Mouse (Mus musculus) ovary, adult 18-20 months (tissue): ENCODE results near the gene Popdc2.
A peak's percentile ranks its signal among the peaks of the same experiment; 100 is the strongest.

ENCODE experiments used
- DNase-seq: peaks from one replicate; pipeline ENCODE4 v3.0.0; 2022; ENCODE audit warnings: low spot score, mixed read lengths

The Popdc2 gene

GRCm38 (mm10) chr16:38376163-38376840 is 14.3 kb downstream of the Popdc2 start:
- no peak for DNase-seq

DNA sequence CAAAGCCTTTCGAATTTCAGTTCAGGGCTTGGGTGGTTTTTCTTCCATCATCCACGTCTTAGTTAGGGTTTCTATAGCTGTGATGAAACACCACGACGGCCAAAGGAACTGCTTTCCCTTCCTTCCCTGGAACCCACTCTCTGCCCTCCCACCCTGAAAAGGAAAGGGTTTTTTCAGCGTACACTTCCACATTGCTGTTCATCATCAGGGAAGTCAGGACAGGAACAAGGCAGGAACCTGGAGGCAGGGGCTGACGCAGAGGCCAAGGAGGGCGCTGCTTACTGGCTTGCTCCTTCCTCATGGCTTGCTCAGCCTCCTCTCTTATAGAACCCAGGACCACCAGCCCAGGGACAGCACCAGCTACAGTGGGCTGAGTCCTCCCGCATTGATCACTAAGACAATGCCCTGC is 14.8 kb downstream of the Popdc2 start:
- no peak for DNase-seq

DNA sequence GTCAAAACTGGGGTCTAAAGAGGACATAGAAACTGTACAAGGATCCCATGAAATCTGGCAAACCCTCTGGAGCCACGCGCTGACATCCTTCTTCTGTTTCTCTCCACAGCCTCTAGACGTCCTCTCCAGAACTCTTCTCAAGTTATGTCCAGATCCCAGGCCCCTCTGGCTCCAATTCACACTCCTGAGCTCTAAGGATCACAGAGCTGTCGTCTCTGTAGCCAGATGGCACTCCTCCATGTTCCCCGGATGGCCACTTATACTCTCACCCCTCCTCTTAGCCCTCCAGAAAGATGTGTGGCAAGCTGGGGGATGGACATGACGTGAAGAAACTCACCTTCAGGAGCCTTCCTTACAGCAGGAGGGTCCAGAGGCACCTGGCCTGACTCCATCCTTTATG is 15.5 kb downstream of the Popdc2 start:
- DNase-seq: no peak

DNA sequence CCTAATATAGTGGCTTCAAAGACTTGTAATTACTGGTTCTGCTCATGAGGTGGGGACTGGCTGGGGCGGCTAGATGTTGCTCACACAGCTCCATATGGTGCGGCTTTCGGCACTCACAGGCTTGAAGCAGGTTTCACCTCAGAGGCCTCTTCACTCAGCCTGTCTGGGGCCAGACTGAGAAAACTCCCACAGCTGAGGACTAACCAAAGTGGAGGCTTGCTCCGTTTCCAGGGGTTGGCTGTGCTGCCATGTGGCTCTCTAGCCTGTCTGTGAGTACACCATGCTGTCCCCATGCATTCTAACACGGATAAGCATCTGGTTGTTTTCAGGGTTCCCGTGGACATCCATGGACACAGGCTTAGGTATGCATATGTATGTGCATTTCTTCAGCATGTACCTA is 16.6 kb downstream of the Popdc2 start:
- no peak for DNase-seq

- no peak for DNase-seq
Observed at GRCm38 (mm10) chr16:38379088-38379487, 17.1 kb downstream of the Popdc2 start.

- no peak for DNase-seq
Observed at GRCm38 (mm10) chr16:38379493-38379892, 17.5 kb downstream of the Popdc2 start.

- no peak for DNase-seq
Observed at GRCm38 (mm10) chr16:38379926-38380325, 17.9 kb downstream of the Popdc2 start.

DNA sequence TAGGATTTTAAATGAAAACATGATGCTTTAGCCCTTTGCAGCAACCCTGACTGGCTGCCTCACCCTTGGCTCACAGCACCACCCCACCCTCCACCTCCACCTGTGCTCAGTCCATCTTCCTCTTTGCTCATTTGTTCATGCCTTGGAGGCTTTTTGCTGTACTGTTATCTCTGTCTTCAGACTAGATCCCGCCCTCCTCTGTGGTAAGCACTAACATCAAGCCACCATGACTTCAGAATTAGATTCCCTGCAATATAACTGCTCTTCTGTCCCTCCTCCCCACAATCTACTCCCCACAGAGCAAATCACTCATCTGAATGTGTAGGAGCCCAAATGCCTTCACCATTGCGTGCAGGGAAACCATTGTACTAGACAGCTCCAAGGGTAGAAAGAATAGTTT is 21.7 kb downstream of the Popdc2 start:
- DNase-seq: no peak

DNA sequence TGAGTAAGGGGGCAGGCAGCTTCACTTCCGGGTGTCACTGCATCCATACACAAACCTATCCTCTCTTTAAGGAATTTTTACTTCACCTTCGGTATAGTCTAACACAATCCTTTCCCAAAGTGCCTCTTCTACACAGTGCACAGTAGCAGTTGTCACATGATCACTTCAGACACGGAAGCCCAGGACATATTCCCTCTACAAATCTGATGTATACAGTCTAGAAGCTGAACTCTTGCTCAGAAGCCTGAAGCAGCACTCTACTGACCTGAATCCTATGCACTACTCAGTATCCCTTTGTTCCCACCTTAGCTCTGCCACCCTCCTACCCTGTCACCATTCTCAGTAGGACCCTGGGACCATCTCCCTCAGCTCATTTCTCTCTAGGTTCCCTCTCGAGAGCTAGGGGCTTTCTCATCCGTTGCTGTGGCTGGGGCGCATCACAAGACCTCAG is 23.2 kb downstream of the Popdc2 start:
- no peak for DNase-seq

- no peak for DNase-seq
Observed at GRCm38 (mm10) chr16:38385700-38386099, 23.7 kb downstream of the Popdc2 start.

- DNase-seq: no peak
Observed at GRCm38 (mm10) chr16:38387389-38387788, 25.4 kb downstream of the Popdc2 start.

DNA sequence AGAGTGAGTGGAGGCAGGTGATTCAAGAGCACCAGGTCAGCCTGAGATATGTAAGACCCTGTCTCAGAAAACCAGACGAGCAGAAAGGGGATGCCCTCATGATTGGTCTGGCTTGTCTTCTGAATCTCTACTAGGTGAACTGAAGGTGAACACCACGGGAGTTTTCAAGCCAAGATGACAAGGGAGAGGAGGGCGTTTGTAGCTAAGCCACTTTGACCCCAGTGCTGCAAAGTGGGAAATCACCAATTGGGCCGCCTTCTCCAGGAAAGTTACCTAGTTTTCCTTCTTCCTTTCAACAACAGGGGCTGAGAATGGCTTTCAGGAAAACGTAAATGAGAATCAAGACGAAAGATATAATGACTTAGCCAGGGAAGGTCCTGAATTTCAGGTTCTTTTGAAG is 26.7 kb downstream of the Popdc2 start:
- no peak for DNase-seq

- DNase-seq: no peak
Observed at GRCm38 (mm10) chr16:38389284-38389893, 27.4 kb downstream of the Popdc2 start.

DNA sequence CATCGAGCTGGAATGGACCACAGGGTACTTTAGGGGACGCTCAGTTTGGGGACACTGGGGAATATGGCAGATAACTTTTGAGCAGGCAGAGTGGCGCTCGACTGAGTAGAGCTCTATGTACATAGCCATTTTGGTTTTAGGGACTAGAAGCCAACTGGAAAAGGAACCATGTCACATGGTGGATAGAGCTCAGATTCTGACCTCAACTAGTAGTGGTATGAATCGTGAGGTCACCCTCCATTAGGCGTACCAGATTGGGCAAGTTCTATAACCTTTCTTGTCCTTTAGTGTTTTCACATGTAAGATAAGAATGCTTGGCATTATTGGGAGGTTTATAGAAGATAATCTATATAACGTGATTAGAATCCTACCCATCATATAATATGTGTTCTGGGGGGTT is 28.3 kb downstream of the Popdc2 start:
- no peak for DNase-seq

DNA sequence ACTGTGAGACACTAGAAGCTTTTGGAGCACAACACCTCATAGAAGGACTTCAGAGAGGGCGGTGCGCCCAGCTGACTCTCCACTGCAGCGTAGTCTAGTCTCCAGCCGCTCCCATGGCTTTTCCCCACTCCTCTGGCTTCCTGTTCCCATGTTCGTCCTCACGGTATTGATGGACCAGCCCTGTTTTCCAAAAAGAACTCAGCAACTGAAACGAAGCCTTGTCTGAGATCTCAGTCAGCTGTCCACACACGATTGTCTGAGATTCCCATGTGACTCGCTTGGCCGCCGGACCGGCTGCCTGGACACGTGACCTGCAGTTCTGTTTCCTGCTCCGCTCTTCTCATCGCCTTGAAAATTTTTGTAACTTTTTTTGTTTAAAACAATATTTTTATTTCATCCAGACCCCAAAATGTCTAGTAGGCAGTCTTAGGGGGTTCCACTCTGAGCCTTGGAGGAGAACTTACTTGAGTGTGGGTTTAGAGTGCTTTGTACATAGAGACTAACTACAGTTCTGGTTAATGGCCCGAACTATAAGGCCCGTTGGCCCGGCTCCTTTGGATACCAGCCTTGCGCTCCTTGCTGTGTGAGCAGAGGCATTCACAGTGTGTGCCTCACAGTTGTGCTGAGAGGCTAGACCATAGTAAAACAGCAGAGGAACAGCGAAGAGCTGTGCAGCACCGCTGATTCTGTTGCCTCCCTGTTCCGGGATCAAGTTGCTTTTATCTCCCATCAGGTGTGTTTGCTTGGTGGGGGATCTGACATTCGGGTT is 30.3 kb downstream of the Popdc2 start:
- DNase-seq: no peak

GRCm38 (mm10) chr16:38394191-38394618 is 32.2 kb downstream of the Popdc2 start:
- DNase-seq: no peak

DNA sequence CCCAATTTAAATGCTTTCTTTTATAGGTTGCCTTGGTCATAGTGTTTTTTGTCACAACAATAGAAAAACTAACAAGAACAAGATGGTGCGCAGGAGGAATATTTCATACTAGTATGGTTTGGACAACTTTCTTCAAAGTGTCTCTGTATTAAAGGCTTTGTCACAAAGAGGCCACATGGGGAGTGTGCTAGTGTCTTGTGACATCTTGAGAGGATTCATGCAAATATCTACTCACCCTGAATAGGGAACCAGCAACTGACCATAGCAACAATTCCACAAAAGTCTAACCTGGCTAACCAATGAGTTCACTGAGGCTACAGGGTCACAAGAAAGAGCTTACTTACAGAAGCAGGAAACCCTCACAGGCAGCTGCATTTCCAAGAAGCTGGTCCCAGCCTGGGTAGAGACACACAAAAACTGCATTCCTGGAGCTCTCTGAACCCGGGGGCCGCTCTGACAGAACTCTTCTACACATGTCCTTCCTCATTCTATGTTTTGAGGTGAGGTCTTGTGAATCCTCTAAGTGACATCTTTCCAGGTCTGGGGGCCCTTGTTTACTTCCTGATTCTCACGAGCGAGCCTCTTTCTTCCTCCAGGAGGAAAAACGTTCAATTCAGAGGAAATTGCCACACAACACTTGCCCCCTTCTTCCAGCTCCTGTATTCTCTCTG is 33.2 kb downstream of the Popdc2 start:
- no peak for DNase-seq

DNA sequence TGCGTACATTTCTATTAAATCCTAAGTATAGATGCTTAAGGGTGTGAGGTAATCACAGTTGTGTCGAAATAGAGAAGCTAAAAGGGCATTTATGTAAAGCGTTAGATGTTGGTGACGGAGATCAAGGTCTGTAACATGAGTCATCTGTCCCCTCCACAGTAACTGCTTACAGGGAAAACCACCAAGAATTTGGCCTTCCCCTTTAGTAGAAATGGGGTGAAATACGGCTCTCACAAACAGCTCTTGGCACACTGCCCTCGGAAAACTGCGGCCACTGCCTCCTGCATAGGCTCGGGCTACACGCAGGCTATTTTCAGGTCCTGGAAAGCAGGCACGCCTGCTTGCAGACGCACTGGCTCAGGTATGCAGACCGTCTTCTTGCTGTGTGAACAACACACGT is 34.1 kb downstream of the Popdc2 start:
- peak; percentile 79 for DNase-seq

DNA sequence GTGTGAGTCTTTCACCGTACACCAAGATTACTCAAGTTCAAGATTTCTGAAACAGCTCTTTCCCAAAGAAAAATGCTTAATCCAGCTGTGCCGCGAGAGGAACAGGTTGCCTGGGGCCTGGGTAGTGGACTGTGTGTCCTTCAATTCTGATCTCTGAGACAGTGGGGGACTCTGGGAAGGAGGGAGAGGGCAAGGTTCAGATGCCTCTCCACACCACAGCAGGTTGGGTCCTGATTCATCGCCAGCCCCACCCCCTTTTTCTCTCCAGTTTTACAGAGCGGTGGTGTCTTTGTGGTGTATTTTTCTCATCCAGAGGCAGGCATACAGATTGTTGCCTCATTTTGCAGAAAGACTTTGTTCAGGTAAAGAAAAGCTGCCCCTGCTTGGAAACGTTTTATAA is 36.3 kb downstream of the Popdc2 start:
- DNase-seq: no peak

DNA sequence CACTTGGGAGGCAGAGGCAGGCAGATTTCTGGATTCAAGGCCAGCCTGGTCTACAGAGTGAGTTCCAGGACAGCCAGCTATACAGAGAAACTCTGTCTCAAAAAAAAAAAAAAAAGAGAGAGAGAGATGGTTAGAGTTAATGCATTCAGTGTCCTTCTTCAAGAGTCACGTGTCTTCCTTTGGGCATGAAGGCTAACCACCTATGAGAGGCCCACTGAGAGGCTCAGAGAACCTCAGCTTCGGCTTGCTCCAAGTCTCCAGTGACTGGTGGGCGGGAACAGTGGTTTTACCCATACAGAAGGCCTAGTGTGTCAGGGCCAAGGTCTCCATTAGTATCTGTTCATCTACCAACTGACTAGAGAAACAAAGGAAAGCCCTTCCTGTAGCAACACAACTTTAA is 37.1 kb downstream of the Popdc2 start:
- DNase-seq: no peak

- DNase-seq: peak; percentile 67
Observed at GRCm38 (mm10) chr16:38399531-38400231, 37.7 kb downstream of the Popdc2 start.
